Mouse (Mus musculus) erythroblast, embryonic 14.5 days (primary cell): ENCODE results near the gene Trpt1.

Experiments
- GATA1 ChIP-seq: IDR thresholded peaks from 2 replicates; pipeline ENCODE4 v1.6.1; 2012; ENCODE audit warnings: low read length, inconsistent platforms, mixed read lengths
- TAL1 ChIP-seq: IDR thresholded peaks from 3 replicates; pipeline ENCODE4 v1.6.1; 2012; ENCODE audit warnings: low read length, inconsistent platforms, mixed read lengths

DNA sequence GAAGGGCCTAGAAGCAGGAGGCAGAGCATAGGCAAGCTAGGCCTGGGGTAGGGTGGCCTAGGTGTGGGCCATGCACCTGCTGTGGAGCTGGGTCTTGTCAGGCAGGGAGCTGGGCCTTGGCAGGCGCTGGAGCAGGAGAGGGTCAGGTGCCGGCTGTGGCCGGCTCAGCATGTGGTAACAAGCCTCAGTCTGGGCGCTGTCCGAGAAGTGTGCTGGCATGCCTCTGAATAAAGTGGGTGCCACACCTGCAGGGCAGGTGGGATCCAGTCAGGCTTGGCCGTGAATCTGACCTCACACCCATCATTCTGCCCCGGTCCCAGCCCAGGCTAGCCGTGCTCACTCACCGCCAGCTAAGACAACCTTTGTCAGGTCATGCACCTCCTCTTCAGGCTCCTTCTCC lies 18.1 kb downstream of the Trpt1 start:
- no peak for TF ChIP-seq GATA1
- no peak for TF ChIP-seq TAL1
